Comparison of ENCODE assay signal across 8 mouse cellular contexts in genomic region chr5:24983539-24983938, GRCm38 (mm10).
A peak's percentile ranks its signal among the peaks of the same experiment; 100 is the strongest.
DNase-seq lines count a peak whose midpoint lies in the region; ATAC-seq lines count a peak whose summit lies in the region.

No protein-coding gene starts in this region.

- no peak for ATAC-seq in forebrain, embryonic 16.5 days
- no peak for ATAC-seq in forebrain, embryonic 11.5 days (replicated peaks; ENCODE audit: low FRiP score)
- peak; percentile 54 for ATAC-seq in kidney, embryonic 16.5 days (ENCODE audit: low FRiP score, low TSS enrichment)

- 16% methylated on average over 3 of the region's 3 CpGs for WGBS in forebrain, embryonic 10.5 days
- WGBS in forebrain, embryonic 16.5 days, result 13% methylated on average over 3 of the region's 3 CpGs
- 16% methylated on average over 3 of the region's 3 CpGs for WGBS in forebrain, embryonic 11.5 days
- 11% methylated on average over 3 of the region's 3 CpGs for WGBS in kidney, embryonic 16.5 days

- 0 out of 2 replicates have a peak overlapping the region, but pooled peaks have one; percentile 20 for H3K27ac ChIP-seq in forebrain, embryonic 10.5 days
- no peak overlapping the region for H3K27ac ChIP-seq in forebrain, embryonic 16.5 days (ENCODE audit: low read length)
- no peak overlapping the region for H3K27ac ChIP-seq in forebrain, embryonic 11.5 days (ENCODE audit: low read depth, low read length)
- H3K27ac ChIP-seq in kidney, embryonic 16.5 days (ENCODE audit: low read length), result no peak overlapping the region

- no peaks in the 10 kb centered on the region for H3K36me3 ChIP-seq in forebrain, embryonic 10.5 days (replicated peaks)
- H3K36me3 ChIP-seq in forebrain, embryonic 16.5 days (ENCODE audit: control insufficient read depth, insufficient read depth), result no peaks in the 10 kb centered on the region
- H3K36me3 ChIP-seq in forebrain, embryonic 11.5 days (ENCODE audit: control insufficient read depth, insufficient read depth, low read length), result no peaks in the 10 kb centered on the region
- no peaks in the 10 kb centered on the region for H3K36me3 ChIP-seq in kidney, embryonic 16.5 days (ENCODE audit: insufficient read depth, low read length)
- peaks cover 2% of the 10 kb centered on the region for H3K36me3 ChIP-seq in megakaryocyte, embryonic 14.5 days (replicated peaks; ENCODE audit: low read length)

- no peak overlapping the region for H3K4me2 ChIP-seq in forebrain, embryonic 16.5 days (ENCODE audit: low read length)
- no peak overlapping the region for H3K4me2 ChIP-seq in forebrain, embryonic 11.5 days (ENCODE audit: low read depth, low read length, severe bottlenecking)
- H3K4me2 ChIP-seq in kidney, embryonic 16.5 days (replicated peaks; ENCODE audit: low read depth, low read length), result no peak overlapping the region

- peak; percentile 63 for DNase-seq in forebrain, embryonic 10.5 days (ENCODE audit: extremely low spot score, low spot score)
- peak; percentile 47 for DNase-seq in 3134 (ENCODE audit: extremely low read depth, insufficient read length, low spot score)
- DNase-seq in adrenal gland, postnatal 25 days, result peak; percentile 69
- peak; percentile 82 for DNase-seq in forebrain, embryonic 11.5 days (ENCODE audit: low spot score)
- peak; percentile 74 for DNase-seq in testis, postnatal 10 days (ENCODE audit: low spot score)

- H3K27me3 ChIP-seq in forebrain, embryonic 10.5 days (ENCODE audit: poor library complexity, severe bottlenecking), result no peaks in the 10 kb centered on the region
- H3K27me3 ChIP-seq in forebrain, embryonic 16.5 days (replicated peaks; ENCODE audit: control insufficient read depth, insufficient read depth, low read length), result no peaks in the 10 kb centered on the region
- H3K27me3 ChIP-seq in forebrain, embryonic 11.5 days (ENCODE audit: control insufficient read depth, insufficient read depth, low read length), result no peaks in the 10 kb centered on the region
- H3K27me3 ChIP-seq in kidney, embryonic 16.5 days (ENCODE audit: insufficient read depth, low read length), result no peaks in the 10 kb centered on the region
- peaks cover 22% of the 10 kb centered on the region for H3K27me3 ChIP-seq in megakaryocyte, embryonic 14.5 days (replicated peaks)

- H3K9ac ChIP-seq in forebrain, embryonic 16.5 days (replicated peaks; ENCODE audit: low read depth, low read length), result no peak overlapping the region
- H3K9ac ChIP-seq in forebrain, embryonic 11.5 days (ENCODE audit: low read length), result no peak overlapping the region
- no peak overlapping the region for H3K9ac ChIP-seq in kidney, embryonic 16.5 days (replicated peaks; ENCODE audit: low read length)

- no peak overlapping the region for H3K4me3 ChIP-seq in forebrain, embryonic 10.5 days
- no peak overlapping the region for H3K4me3 ChIP-seq in forebrain, embryonic 16.5 days (replicated peaks; ENCODE audit: low read length)
- H3K4me3 ChIP-seq in forebrain, embryonic 11.5 days (ENCODE audit: low read depth, low read length), result no peak overlapping the region
- H3K4me3 ChIP-seq in kidney, embryonic 16.5 days (ENCODE audit: low read length), result no peak overlapping the region
- peak overlapping the region; percentile 38 for H3K4me3 ChIP-seq in megakaryocyte, embryonic 14.5 days (replicated peaks)

- H3K4me1 ChIP-seq in forebrain, embryonic 10.5 days, result peaks cover 62% of the 10 kb centered on the region
- H3K4me1 ChIP-seq in forebrain, embryonic 16.5 days (replicated peaks; ENCODE audit: control insufficient read depth, insufficient read depth, low read length), result peaks cover 26% of the 10 kb centered on the region
- H3K4me1 ChIP-seq in forebrain, embryonic 11.5 days (replicated peaks; ENCODE audit: control insufficient read depth, insufficient read depth, low read length), result peaks cover 3% of the 10 kb centered on the region; the same call in 1 of the 2 replicates
- peaks cover 42% of the 10 kb centered on the region for H3K4me1 ChIP-seq in kidney, embryonic 16.5 days (ENCODE audit: insufficient read depth, low read length)
- H3K4me1 ChIP-seq in megakaryocyte, embryonic 14.5 days, result peaks cover 72% of the 10 kb centered on the region

- no peaks in the 10 kb centered on the region for H3K9me3 ChIP-seq in forebrain, embryonic 10.5 days
- no peaks in the 10 kb centered on the region for H3K9me3 ChIP-seq in forebrain, embryonic 16.5 days (ENCODE audit: control insufficient read depth, low read length)
- no peaks in the 10 kb centered on the region for H3K9me3 ChIP-seq in forebrain, embryonic 11.5 days (ENCODE audit: control insufficient read depth, low read length)
- H3K9me3 ChIP-seq in kidney, embryonic 16.5 days (ENCODE audit: low read length), result no peaks in the 10 kb centered on the region
- no peaks in the 10 kb centered on the region for H3K9me3 ChIP-seq in megakaryocyte, embryonic 14.5 days
